Mouse (Mus musculus) brain, embryonic 18.5 days (tissue): ENCODE measurements around the gene Hnrnpr.
A peak's percentile ranks its signal among the peaks of the same experiment; 100 is the strongest.

Experiments
- DNase-seq: peaks from one replicate; pipeline ENCODE4 v3.0.0-alpha.2; 2012; ENCODE audit warnings: low read depth, low spot score

The Hnrnpr gene

DNA sequence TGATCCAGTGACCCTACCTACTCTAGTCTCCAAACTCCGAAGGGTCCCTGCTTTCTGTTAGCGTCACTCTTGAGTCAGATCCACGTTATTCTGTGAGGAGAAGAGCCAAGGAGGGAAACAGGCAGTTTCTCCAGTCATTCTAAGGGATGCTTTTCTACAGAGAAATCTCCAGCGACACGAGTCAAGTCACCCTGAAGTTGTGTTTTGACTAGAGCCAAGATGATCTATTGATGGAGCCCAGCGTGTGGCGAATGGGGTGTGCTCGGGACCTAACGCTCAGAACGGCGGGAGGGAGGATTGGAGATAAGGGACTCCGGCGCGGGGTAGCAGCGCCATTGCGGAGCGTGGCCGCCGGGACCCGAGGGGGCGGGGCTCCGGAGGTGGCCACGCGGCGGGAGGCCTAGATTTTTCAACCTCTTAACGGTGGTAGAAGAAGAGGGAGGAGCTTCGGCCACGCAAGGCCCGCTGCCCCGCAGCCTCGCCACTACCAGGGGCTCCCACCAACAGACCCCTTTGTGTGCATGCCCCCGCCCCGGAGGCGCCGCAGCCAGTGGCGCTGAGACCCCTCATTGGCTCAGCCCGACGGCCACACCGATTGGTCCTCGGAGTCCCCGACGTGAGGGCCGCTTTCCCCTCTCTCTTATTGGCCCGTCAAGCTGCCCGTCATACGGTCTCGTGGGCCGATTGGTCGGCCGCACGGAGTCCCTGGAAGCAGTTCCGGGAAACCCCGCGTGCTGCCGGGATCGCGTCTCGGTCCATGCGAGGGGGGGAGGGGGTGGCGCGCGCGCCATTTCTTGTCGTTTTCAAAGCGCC, at the start of gene Hnrnpr:
Gene Hnrnpr (plus strand): TSS at position 714 of the 813 bp plus-strand sequence.
- peak; percentile 97 for DNase-seq

DNA sequence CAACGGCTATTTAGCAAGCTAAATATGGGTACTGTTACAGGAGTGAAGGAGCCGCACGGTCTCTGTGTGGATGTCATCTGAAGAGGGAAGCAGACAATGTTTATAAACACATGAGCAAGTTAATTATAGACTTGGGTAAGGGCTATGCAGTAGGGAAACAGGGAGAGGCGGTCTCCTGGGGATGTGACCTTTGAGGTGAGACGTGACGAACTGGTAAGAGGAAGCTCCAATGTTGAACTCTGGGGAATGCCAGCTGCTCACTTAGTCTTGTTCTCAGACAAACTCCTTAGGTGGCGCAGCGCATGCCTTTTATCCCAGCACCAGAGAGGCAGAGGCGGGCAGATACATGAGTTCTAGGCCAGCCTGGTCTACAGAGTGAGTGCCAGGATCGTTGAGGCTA, 48.8 kb upstream of the Hnrnpr start:
- no peak for DNase-seq

DNA sequence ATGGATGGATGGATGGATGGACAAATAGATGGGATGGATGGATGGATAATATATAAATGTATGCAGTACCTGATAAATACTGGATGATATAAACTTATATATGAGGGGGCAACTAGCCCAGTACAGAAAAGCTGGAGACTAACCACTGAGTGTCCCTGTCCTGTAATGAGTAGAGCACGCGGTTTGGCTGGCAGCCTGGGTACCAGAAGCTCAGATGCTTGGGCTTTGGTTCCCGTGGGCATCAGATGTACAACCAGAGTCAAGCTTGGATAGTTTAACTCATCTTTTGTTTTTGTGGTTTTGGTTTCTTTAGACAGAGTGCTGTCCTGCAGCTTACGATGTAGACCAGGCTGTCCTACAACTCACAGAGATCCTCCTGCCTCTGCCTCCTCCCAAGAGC, 47.2 kb upstream of the Hnrnpr start:
- DNase-seq, result no peak

DNA sequence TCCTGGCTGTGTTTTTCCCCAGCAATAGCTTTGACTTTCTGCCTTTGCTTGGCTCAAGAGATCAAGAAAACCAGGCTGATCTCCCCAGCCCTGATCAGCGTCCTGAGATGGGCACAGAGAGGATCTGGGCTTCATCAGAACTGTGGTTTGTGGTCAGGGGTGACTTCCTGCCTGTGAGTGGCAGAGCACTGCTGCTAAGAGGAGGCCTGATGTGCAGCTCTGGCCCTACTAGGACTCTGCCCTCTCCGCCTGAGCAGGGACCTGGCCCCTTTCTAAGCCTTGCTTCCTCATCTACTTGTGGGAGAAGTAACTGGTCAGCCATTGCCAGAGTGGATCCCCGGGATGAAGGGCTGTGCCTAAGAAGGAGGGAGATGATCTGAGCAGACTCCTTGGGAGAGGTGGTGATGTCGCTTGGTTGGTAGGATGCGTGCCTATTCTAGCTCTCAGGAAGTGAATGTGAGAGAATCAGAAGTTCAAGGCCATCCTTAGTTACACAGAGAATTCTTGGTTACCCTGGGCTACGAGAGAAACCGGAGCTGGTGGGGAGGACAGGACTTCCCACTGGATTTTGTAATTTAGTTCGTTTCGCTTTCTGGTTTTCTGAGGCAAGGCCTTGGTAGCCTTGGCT, 43.9 kb upstream of the Hnrnpr start:
- DNase-seq, result no peak

- DNase-seq, result no peak
Measured at GRCm38 (mm10) chr4:136268912-136269311, 41.8 kb upstream of the Hnrnpr start.

- no peak for DNase-seq
Measured at GRCm38 (mm10) chr4:136270648-136271047, 40.1 kb upstream of the Hnrnpr start.

- no peak for DNase-seq
Measured at GRCm38 (mm10) chr4:136281097-136281496, 29.6 kb upstream of the Hnrnpr start.

GRCm38 (mm10) chr4:136281611-136282010, 29.1 kb upstream of the Hnrnpr start:
- no peak for DNase-seq

- DNase-seq, result no peak
Measured at GRCm38 (mm10) chr4:136282621-136283480, 27.9 kb upstream of the Hnrnpr start.

DNA sequence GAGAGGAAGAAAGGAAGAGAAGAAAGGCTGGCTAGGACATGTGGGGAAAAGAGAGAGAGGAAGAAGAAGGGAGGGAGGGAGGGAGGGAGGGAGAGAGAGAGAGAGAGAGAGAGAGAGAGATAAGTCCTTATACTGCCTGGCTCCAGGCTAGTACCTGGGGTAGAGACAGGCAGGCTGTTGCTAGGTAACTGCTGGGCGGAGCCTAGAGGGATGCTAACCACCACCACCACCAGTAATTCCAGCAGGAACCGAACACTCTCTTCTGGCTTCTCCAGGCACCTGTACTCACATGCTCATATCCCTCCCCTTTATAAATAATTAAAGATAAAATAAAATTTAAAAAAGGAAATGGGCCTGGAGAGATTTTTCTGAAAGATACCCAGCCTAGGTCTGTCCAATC, 27.0 kb upstream of the Hnrnpr start:
- peak; percentile 59 for DNase-seq

DNA sequence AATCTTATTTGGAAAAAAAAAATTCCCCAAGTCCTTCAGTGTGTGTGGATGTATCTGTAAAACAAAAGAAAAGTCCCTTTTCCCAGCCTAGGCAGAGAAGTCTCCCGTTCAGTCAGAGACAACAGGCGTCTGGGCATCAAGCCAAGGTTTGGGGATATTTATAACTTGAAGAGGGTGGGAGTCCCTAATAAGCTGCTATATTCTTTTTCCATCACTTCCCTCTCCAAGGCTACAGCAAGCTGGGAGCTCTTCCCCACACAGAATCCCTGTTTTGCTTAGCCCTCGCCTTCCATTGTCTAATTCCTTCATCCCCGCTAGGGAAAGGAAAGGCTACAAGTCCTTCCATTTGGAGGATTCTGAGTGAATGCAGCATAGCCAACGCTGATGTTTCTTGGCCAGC, 26.3 kb upstream of the Hnrnpr start, which contains the start of gene Zfp46:
Gene Zfp46 (plus strand): TSS at position 229 of the 400 bp plus-strand sequence.
- DNase-seq, result peak; percentile 82

DNA sequence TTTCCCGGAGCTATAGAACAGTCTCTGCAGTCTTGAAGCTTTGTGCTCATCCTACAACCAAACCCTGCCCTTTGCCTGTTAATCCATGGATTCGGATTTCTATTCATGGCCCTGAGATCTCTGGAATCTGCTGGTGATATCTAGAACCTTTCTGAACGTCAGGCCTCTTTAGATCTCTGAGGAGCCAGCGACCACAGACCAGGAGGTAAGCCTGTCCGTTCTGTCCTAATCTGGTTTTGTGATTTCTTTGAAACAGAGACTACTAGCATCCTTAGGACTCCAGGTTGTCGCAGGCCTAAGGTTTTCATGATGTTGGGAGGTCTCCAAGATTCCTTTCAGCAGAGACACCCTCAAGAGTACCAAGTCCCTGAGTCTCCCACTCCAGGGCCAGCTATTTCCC, 25.9 kb upstream of the Hnrnpr start:
- DNase-seq, result peak; percentile 26

- DNase-seq, result peak; percentile 92
Measured at GRCm38 (mm10) chr4:136285348-136285810, 25.4 kb upstream of the Hnrnpr start.

DNA sequence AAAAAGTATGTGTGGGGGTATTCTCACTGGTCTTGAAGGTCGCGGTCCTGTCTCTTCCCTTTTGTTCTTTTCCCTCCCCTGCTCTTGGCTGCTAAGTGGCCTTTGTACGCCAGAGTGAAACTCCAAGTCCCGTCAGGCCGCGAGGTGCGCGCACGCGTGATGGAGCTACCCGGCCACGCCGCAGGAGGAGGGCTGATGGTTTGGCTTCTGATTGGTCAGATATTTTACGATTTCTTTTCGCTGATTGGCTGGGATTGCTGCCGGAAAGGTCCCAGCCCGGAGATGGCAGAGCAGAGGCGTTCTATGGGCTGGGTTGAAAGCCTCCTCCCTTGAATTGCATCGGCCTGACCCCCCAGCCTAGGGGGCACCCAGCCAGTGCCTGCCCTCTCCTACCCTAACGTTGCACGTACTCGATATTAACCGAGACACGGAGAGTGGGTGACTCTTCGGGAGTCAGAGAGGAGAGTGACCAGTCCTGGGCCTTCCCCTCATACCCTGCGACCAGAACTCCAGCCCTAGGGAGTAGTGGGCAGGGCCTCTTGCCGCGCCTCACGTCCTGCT, 24.9 kb upstream of the Hnrnpr start:
- peak; percentile 95 for DNase-seq

DNA sequence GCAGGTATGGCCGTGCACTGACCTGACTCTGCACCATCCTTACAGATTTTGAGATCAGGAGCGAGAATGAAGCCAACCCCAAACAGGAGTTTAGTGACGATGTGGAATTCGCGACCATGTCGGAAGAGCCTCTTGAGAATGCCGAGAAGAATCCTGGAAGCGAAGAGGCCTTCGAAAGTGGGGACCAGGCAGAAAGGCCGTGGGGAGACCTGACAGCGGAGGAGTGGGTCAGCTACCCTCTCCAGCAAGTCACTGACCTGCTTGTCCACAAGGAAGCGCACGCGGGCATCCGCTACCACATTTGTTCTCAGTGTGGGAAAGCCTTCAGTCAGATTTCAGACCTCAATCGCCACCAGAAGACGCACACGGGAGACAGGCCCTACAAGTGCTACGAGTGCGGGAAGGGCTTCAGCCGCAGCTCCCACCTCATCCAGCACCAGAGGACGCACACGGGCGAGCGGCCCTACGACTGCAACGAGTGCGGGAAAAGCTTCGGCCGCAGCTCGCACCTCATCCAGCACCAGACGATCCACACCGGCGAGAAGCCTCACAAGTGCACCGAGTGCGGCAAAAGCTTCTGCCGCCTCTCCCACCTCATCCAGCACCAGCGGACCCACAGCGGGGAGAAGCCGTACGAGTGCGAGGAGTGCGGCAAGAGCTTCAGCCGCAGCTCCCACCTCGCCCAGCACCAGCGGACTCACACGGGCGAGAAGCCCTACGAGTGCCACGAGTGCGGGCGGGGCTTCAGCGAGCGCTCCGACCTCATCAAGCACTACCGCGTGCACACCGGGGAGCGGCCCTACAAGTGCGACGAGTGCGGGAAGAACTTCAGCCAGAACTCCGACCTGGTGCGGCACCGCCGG, 20.6 kb upstream of the Hnrnpr start:
- no peak for DNase-seq

- DNase-seq, result no peak
Measured at GRCm38 (mm10) chr4:136290781-136291595, 19.8 kb upstream of the Hnrnpr start.

GRCm38 (mm10) chr4:136291692-136292091, 19.1 kb upstream of the Hnrnpr start:
- DNase-seq, result no peak

- DNase-seq, result no peak
Measured at GRCm38 (mm10) chr4:136295941-136296340, 14.8 kb upstream of the Hnrnpr start.

GRCm38 (mm10) chr4:136302462-136302861, 8.3 kb upstream of the Hnrnpr start:
- no peak for DNase-seq

DNA sequence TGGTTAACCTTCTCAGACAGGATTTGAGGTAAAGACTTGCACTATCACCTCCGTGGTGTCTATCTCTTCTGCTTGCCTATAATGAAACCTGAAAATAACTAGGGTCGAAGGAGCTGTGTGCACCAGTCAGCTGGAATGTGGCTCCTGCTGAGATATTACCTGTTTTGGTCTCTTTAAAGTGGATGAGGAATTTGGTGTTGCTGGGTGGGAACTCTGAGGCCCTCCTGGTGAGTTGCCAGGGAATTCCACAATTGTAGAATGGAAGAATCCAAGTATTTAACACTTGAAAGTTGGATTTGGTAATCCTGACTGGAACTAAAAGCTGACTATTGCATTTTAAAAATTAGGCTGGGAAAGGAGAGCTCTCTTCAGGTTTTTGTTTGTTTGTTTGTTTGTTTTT, 6.6 kb upstream of the Hnrnpr start:
- no peak for DNase-seq
